Mouse (Mus musculus): ENCODE measurements around the gene Pdzd2. TPM values are rescaled to one million over a fixed set of nuclear protein-coding genes. Genes with fewer than 3 reads are reported as not detected.
A peak's percentile ranks its signal among the peaks of the same experiment; 100 is the strongest.

The Pdzd2 gene
- total RNA-seq (2021): 11.3 and 14.4 TPM in 2 replicates
- long read RNA-seq, partial matches to known transcripts: 0 of 4 reads
- long read RNA-seq, other reads (novel, unspliced or antisense): 1 of 4 reads

- peak; percentile 94 for DNase-seq
Observed at GRCm38 (mm10) chr15:12739277-12740247, at the start of gene Pdzd2. Gene Pdzd2 (minus strand): TSS chr15:12739924.

- no peak for DNase-seq
Observed at GRCm38 (mm10) chr15:12789406-12789867, 49.7 kb upstream of the Pdzd2 start.

GRCm38 (mm10) chr15:12788536-12788935, 48.8 kb upstream of the Pdzd2 start:
- no peak for DNase-seq

GRCm38 (mm10) chr15:12781729-12782326, 42.1 kb upstream of the Pdzd2 start:
- no peak for DNase-seq

GRCm38 (mm10) chr15:12781296-12781695, 41.6 kb upstream of the Pdzd2 start:
- no peak for DNase-seq

GRCm38 (mm10) chr15:12774149-12774753, 34.5 kb upstream of the Pdzd2 start:
- no peak for DNase-seq

- DNase-seq: no peak
Observed at GRCm38 (mm10) chr15:12770958-12771357, 31.2 kb upstream of the Pdzd2 start.

- DNase-seq: no peak
Observed at GRCm38 (mm10) chr15:12766848-12767247, 27.1 kb upstream of the Pdzd2 start.

GRCm38 (mm10) chr15:12763147-12763546, 23.4 kb upstream of the Pdzd2 start:
- no peak for DNase-seq

- no peak for DNase-seq
Observed at GRCm38 (mm10) chr15:12762258-12762913, 22.7 kb upstream of the Pdzd2 start.

GRCm38 (mm10) chr15:12760747-12761146, 21.0 kb upstream of the Pdzd2 start:
- no peak for DNase-seq

GRCm38 (mm10) chr15:12758461-12758860, 18.7 kb upstream of the Pdzd2 start:
- no peak for DNase-seq

- no peak for DNase-seq
Observed at GRCm38 (mm10) chr15:12757757-12758156, 18.0 kb upstream of the Pdzd2 start.

GRCm38 (mm10) chr15:12753201-12753600, 13.5 kb upstream of the Pdzd2 start:
- DNase-seq: no peak

- DNase-seq: no peak
Observed at GRCm38 (mm10) chr15:12750963-12751362, 11.2 kb upstream of the Pdzd2 start.

GRCm38 (mm10) chr15:12749549-12750301, 10.0 kb upstream of the Pdzd2 start:
- DNase-seq: no peak

GRCm38 (mm10) chr15:12742117-12742906, 2.6 kb upstream of the Pdzd2 start:
- no peak for DNase-seq

GRCm38 (mm10) chr15:12738301-12739093, 1.2 kb downstream of the Pdzd2 start:
- no peak for DNase-seq

GRCm38 (mm10) chr15:12735208-12735607, 4.5 kb downstream of the Pdzd2 start:
- no peak for DNase-seq

GRCm38 (mm10) chr15:12734221-12734620, 5.5 kb downstream of the Pdzd2 start:
- no peak for DNase-seq

Data from adrenal gland, postnatal 25 days (tissue).